Mouse (Mus musculus): Measurements from ENCODE around the gene Krt78. TPM values are rescaled to one million over a fixed set of nuclear protein-coding genes. Genes with fewer than 3 reads are reported as not detected.
A peak's percentile ranks its signal among the peaks of the same experiment; 100 is the strongest.

Krt78 gene
- polyA plus RNA-seq, 1 experiment from 2014 or later: 0.05 TPM

GRCm38 (mm10) chr15:101966808-101967207, 12.7 kb upstream of the Krt78 start:
- H3K9me3 ChIP-seq (replicated peaks): no peaks in the 10 kb centered on the region

GRCm38 (mm10) chr15:101958891-101959290, 4.8 kb upstream of the Krt78 start:
- Histone ChIP-seq H3K9me3 (replicated peaks) (no peaks in the 10 kb centered on the region), H3K4me2 (no peak overlapping the region), H3K4me3 (replicated peaks) (no peak overlapping the region), H3K9ac (replicated peaks) (no peak overlapping the region), H3K36me3 (no peaks in the 10 kb centered on the region), H3K27ac (replicated peaks) (no peak overlapping the region), H3K4me1 (no peaks in the 10 kb centered on the region), H3K27me3 (replicated peaks) (no peaks in the 10 kb centered on the region)
- ATAC-seq (ENCODE audit: low FRiP score): no peak
- 89% methylated on average over 3 of the region's 3 CpGs for WGBS

More at GRCm38 (mm10) chr15:101966808-101967207, 12.7 kb upstream of the Krt78 start:
- ATAC-seq (ENCODE audit: low FRiP score): no peak
- no peaks in the 10 kb centered on the region for H3K4me1 ChIP-seq
- H3K27ac ChIP-seq (replicated peaks): no peak overlapping the region
- H3K9ac ChIP-seq (replicated peaks): no peak overlapping the region
- no peak overlapping the region for H3K4me2 ChIP-seq
- WGBS: 78% methylated on average over 8 of the region's 8 CpGs
- H3K36me3 ChIP-seq: no peaks in the 10 kb centered on the region
- H3K27me3 ChIP-seq (replicated peaks): 0 out of 2 replicates have a peak, but pooled peaks cover 3% of the 10 kb centered on the region
- no peak overlapping the region for H3K4me3 ChIP-seq (replicated peaks)

- no peaks in the 10 kb centered on the region for H3K4me1 ChIP-seq
- ATAC-seq (ENCODE audit: low FRiP score): no peak
- no peaks in the 10 kb centered on the region for H3K27me3 ChIP-seq (replicated peaks)
- 89% methylated on average over 7 of the region's 7 CpGs for WGBS
- no peak overlapping the region for H3K4me3 ChIP-seq (replicated peaks)
- H3K27ac ChIP-seq (replicated peaks): no peak overlapping the region
- H3K9me3 ChIP-seq (replicated peaks): no peaks in the 10 kb centered on the region
- H3K9ac ChIP-seq (replicated peaks): no peak overlapping the region
- no peaks in the 10 kb centered on the region for H3K36me3 ChIP-seq
- H3K4me2 ChIP-seq: no peak overlapping the region
Measured at GRCm38 (mm10) chr15:101952733-101953474, 1.2 kb downstream of the Krt78 start.

- no peak overlapping the region for H3K9ac ChIP-seq (replicated peaks)
- no peaks in the 10 kb centered on the region for H3K9me3 ChIP-seq (replicated peaks)
- no peak overlapping the region for H3K4me2 ChIP-seq
- no peak for ATAC-seq (ENCODE audit: low FRiP score)
- no peak overlapping the region for H3K4me3 ChIP-seq (replicated peaks)
- no peaks in the 10 kb centered on the region for H3K27me3 ChIP-seq (replicated peaks)
- H3K27ac ChIP-seq (replicated peaks): no peak overlapping the region
- 84% methylated on average over 1 of the region's 1 CpGs for WGBS
- no peaks in the 10 kb centered on the region for H3K36me3 ChIP-seq
- H3K4me1 ChIP-seq: no peaks in the 10 kb centered on the region
Measured at GRCm38 (mm10) chr15:101945430-101945829, 8.7 kb downstream of the Krt78 start.

GRCm38 (mm10) chr15:101941948-101942347, 12.1 kb downstream of the Krt78 start:
- Histone ChIP-seq H3K36me3 (no peaks in the 10 kb centered on the region), H3K9ac (replicated peaks) (no peak overlapping the region), H3K4me1 (no peaks in the 10 kb centered on the region), H3K27ac (replicated peaks) (no peak overlapping the region), H3K9me3 (replicated peaks) (no peaks in the 10 kb centered on the region), H3K27me3 (replicated peaks) (no peaks in the 10 kb centered on the region), H3K4me3 (replicated peaks) (no peak overlapping the region), H3K4me2 (no peak overlapping the region)
- WGBS: 77% methylated on average over 8 of the region's 8 CpGs
- no peak for ATAC-seq (ENCODE audit: low FRiP score)

- Histone ChIP-seq H3K27ac (replicated peaks) (no peak within 1 kb of the TSS), H3K9ac (replicated peaks) (no peak within 1 kb of the TSS), H3K4me3 (replicated peaks) (no peak within 1 kb of the TSS), H3K4me1 (no peaks in the 10 kb centered on the region), H3K27me3 (replicated peaks) (no peaks in the 10 kb centered on the region), H3K9me3 (replicated peaks) (no peaks in the 10 kb centered on the region), H3K4me2 (no peak within 1 kb of the TSS), H3K36me3 (no peaks in the 10 kb centered on the region)
- WGBS: 70% methylated on average over 6 of the region's 6 CpGs
- ATAC-seq (ENCODE audit: low FRiP score): no peak
Measured at GRCm38 (mm10) chr15:101940274-101940829, 13.7 kb downstream of the Krt78 start, which contains the start of gene Krt79. Krt79 (minus strand) TSS chr15:101940324.

GRCm38 (mm10) chr15:101938600-101939308, 15.3 kb downstream of the Krt78 start:
- Histone ChIP-seq H3K36me3 (no peaks in the 10 kb centered on the region), H3K9ac (replicated peaks) (no peak overlapping the region), H3K27ac (replicated peaks) (no peak overlapping the region), H3K9me3 (replicated peaks) (no peaks in the 10 kb centered on the region), H3K27me3 (replicated peaks) (no peaks in the 10 kb centered on the region), H3K4me2 (no peak overlapping the region), H3K4me1 (no peaks in the 10 kb centered on the region), H3K4me3 (replicated peaks) (no peak overlapping the region)
- 90% methylated on average over 9 of the region's 9 CpGs for WGBS
- no peak for ATAC-seq (ENCODE audit: low FRiP score)

- Histone ChIP-seq H3K9ac (replicated peaks) (no peak overlapping the region), H3K4me1 (peaks cover 18% of the 10 kb centered on the region; the same call in 1 of the 2 replicates), H3K27me3 (replicated peaks) (peaks cover 17% of the 10 kb centered on the region; the same call in 1 of the 2 replicates), H3K27ac (replicated peaks) (no peak overlapping the region), H3K4me3 (replicated peaks) (no peak overlapping the region), H3K36me3 (no peaks in the 10 kb centered on the region), H3K9me3 (replicated peaks) (no peaks in the 10 kb centered on the region), H3K4me2 (no peak overlapping the region)
- WGBS: 82% methylated on average over 6 of the region's 6 CpGs
- no peak for ATAC-seq (ENCODE audit: low FRiP score)
Measured at GRCm38 (mm10) chr15:101933024-101933423, 21.1 kb downstream of the Krt78 start.

GRCm38 (mm10) chr15:101929666-101930065, 24.4 kb downstream of the Krt78 start:
- no peaks in the 10 kb centered on the region for H3K36me3 ChIP-seq
- 5% methylated on average over 17 of the region's 17 CpGs for WGBS
- H3K9ac ChIP-seq (replicated peaks): no peak overlapping the region
- no peak overlapping the region for H3K4me3 ChIP-seq (replicated peaks)
- peaks cover 17% of the 10 kb centered on the region; the same call in 1 of the 2 replicates for H3K27me3 ChIP-seq (replicated peaks)
- H3K4me2 ChIP-seq: peak overlapping the region; percentile 42
- H3K9me3 ChIP-seq (replicated peaks): no peaks in the 10 kb centered on the region
- no peak for ATAC-seq (ENCODE audit: low FRiP score)
- peaks cover 18% of the 10 kb centered on the region; the same call in 1 of the 2 replicates for H3K4me1 ChIP-seq
- H3K27ac ChIP-seq (replicated peaks): no peak overlapping the region

- no peak for ATAC-seq (ENCODE audit: low FRiP score)
- Histone ChIP-seq H3K27me3 (replicated peaks) (peaks cover 17% of the 10 kb centered on the region; the same call in 1 of the 2 replicates), H3K9me3 (replicated peaks) (no peaks in the 10 kb centered on the region), H3K36me3 (no peaks in the 10 kb centered on the region), H3K4me1 (peaks cover 18% of the 10 kb centered on the region; the same call in 1 of the 2 replicates), H3K4me2 (no peak overlapping the region), H3K9ac (replicated peaks) (no peak overlapping the region), H3K4me3 (replicated peaks) (no peak overlapping the region), H3K27ac (replicated peaks) (no peak overlapping the region)
- WGBS: 19% methylated on average over 9 of the region's 9 CpGs
Measured at GRCm38 (mm10) chr15:101929087-101929486, 25.0 kb downstream of the Krt78 start.

- no peak for ATAC-seq (ENCODE audit: low FRiP score)
- Histone ChIP-seq H3K36me3 (no peaks in the 10 kb centered on the region), H3K27ac (replicated peaks) (no peak overlapping the region), H3K4me2 (no peak overlapping the region), H3K9ac (replicated peaks) (no peak overlapping the region), H3K27me3 (replicated peaks) (peaks cover 17% of the 10 kb centered on the region; the same call in 1 of the 2 replicates), H3K9me3 (replicated peaks) (no peaks in the 10 kb centered on the region), H3K4me1 (peaks cover 18% of the 10 kb centered on the region; the same call in 1 of the 2 replicates), H3K4me3 (replicated peaks) (no peak overlapping the region)
- 76% methylated on average over 12 of the region's 12 CpGs for WGBS
Measured at GRCm38 (mm10) chr15:101927340-101928080, 26.6 kb downstream of the Krt78 start.
